Mouse (Mus musculus) kidney, adult 18-20 months (tissue): ENCODE results near the gene Scn1b.

Experiments
- DNase-seq: peaks from one replicate; pipeline ENCODE4 v3.0.0; 2021

The Scn1b gene

GRCm38 (mm10) chr7:31149271-31149670 lies 22.5 kb upstream of the Scn1b start:
- no peak for DNase-seq

DNA sequence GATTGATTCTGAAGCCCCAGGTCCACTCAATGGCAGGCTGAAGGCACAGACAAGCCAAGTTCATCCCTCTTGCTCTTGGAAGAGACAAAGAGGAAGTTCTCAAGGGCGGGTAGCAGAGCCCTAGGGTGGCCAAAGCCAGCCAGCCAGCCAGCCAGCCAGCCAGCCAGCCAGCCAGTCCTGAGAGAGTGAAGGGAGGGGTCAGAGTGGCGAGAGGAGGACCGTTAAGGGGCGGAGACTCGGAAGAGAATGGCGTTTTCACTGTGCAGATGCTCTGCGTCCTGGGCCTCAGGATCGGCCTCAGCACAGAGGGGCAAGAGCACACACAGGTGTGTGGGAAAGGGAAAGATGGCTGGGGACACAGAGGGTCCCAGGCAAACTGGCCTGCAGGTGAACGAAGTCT lies 22.0 kb upstream of the Scn1b start:
- DNase-seq: peak; percentile 51

DNA sequence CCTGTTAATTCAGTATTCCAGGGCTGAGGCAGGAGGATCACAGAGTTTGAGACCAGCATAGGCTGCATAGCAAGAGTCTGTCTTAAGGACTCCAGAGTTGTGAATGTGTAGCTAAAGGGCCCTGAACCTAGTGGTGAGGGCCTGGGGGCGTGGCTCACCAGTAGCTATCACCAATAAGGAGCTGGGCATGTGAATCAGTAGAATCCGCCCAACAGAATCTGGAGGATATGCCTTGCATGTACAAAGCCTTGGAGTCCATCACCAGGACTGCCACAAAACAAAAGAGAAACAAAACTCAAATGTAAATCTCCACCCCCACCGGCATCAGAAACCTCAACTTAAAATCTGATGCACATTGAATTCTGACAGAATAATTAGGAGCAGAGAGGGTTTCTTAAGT lies 21.3 kb upstream of the Scn1b start:
- no peak for DNase-seq

GRCm38 (mm10) chr7:31145596-31146160 lies 18.9 kb upstream of the Scn1b start:
- DNase-seq: no peak

- no peak for DNase-seq
Measured at GRCm38 (mm10) chr7:31144886-31145285, 18.1 kb upstream of the Scn1b start.

DNA sequence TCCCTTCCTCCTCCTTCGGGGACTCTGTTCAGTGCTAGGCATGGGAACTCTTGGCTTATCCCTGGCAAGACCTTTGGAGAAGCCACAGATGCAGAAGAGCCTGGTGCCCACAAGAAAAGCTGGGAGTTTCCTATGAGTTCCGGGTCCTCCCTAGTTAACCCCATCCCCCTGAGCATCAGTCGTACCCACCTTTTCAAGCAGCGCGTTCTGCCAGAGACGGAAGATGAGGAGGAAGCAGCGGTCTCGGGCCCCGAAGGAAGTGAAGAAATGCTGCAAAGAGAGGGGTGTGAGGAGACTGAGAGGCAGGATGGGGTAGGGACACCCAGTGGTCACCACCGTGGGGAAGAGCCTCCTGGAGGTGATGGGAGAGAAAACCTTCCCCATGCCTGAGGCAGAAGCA lies 14.1 kb upstream of the Scn1b start:
- DNase-seq: no peak

DNA sequence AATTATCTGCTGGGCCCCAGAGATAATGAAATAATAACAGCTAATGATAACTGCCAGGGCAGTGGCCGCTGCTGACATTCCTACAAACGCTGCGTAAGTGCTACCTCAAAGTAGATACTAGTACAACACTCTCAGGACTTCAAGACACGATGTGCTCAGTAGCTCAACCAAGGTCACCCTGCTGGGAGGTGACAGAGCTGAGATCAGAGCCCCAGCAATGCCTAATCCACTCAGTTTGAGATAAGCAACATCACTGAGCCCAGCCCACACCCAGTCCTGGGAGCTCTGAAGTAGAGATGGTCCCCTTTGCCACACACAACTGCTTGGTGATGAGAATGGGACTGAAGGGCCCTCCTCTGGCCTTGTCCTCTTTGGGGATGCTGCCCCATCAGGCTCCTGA lies 13.5 kb upstream of the Scn1b start:
- DNase-seq: no peak

- DNase-seq: peak; percentile 76
Measured at GRCm38 (mm10) chr7:31139765-31140164, 13.0 kb upstream of the Scn1b start.

DNA sequence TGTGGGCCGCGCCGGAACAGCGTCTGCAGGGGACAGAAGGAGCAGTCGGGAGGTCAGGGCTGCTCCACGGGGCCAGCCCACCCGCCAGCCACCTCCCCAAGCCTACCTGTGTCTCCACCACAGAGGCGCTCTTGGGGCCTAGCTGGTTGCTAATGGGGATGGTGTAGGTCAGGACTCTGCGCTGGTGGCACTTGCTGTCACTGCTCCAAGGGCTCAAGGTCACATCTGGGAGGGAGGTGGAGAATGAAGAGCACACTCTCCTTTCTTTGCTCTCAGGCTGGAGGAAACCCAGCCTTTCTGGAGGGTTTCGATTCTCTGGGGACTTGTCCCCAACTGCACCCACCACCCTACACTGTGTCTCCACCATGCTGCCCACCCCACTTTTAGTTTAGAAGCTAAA lies 8.9 kb upstream of the Scn1b start:
- no peak for DNase-seq

GRCm38 (mm10) chr7:31131866-31132265 lies 5.1 kb upstream of the Scn1b start:
- no peak for DNase-seq

- peak; percentile 58 for DNase-seq
Measured at GRCm38 (mm10) chr7:31130841-31131240, 4.0 kb upstream of the Scn1b start.

DNA sequence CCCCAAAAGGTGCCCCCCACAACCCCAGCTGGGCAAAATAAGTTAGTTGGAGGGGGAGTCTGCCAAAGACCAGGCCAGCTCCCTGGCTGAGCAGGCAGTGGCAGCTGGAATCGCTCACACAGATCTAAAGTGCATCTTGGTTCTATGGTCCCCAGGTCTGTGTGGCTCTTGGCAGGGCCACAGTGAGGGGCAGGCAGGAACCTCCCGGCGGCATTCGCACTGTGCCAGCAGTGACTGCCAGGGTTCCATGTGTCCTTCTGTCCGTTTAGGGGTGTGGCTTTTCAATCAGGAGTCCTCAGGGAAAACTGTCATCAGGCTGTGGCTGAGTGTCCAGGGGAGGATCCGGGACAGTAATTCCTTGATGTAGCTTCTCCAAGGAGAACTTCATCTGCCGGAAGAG lies 3.4 kb upstream of the Scn1b start:
- no peak for DNase-seq

DNA sequence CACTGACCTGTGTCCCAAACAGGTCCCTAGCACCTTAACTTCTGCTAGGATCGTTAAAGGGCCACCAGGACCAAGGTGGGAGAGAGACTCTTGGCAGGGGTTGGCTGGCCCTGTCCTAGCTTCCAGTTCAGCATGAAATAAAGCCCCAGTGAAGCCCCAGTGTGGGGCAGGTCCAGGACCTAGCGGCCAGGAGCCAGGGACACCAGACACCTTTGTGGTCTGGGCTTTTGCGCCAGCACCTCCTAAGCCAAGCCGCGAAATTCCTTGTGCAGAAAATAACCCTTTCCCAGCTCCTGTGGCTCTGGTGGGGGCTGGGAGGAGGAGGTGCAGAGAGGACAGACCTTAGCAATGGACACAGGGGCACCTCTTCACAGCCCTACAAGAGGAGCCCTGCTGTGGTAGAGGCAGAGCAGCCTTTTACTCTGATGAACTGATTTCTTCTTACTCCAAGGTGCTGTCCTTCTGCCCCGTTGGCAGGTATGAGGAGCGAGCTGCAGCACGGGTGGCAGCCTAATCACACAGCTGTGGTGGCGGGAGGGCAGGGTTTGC lies 1.4 kb upstream of the Scn1b start:
- DNase-seq: no peak

GRCm38 (mm10) chr7:31126211-31126751 lies 522 bp downstream of the Scn1b start:
- no peak for DNase-seq

GRCm38 (mm10) chr7:31125116-31125515 lies 1.7 kb downstream of the Scn1b start:
- no peak for DNase-seq

DNA sequence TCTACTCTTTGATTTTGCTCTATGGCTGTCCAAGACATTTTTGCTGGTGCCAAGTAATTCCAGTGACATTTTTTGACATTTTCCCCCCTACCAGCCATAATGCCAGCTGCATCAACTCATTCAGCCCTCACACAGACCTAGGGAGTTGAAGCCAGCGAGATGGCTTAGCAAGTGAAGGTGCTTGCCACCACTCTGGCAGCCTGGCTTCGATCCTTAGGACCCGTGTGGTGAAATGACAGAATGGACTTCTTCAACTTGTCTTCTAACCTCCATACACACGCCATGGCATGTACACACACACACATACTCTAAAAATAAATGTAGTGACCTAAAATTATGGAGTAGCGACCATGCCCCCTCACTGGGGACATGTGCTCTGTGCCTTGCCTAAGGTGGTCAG lies 2.4 kb downstream of the Scn1b start:
- DNase-seq: no peak

GRCm38 (mm10) chr7:31123697-31124096 lies 3.1 kb downstream of the Scn1b start:
- DNase-seq: no peak

DNA sequence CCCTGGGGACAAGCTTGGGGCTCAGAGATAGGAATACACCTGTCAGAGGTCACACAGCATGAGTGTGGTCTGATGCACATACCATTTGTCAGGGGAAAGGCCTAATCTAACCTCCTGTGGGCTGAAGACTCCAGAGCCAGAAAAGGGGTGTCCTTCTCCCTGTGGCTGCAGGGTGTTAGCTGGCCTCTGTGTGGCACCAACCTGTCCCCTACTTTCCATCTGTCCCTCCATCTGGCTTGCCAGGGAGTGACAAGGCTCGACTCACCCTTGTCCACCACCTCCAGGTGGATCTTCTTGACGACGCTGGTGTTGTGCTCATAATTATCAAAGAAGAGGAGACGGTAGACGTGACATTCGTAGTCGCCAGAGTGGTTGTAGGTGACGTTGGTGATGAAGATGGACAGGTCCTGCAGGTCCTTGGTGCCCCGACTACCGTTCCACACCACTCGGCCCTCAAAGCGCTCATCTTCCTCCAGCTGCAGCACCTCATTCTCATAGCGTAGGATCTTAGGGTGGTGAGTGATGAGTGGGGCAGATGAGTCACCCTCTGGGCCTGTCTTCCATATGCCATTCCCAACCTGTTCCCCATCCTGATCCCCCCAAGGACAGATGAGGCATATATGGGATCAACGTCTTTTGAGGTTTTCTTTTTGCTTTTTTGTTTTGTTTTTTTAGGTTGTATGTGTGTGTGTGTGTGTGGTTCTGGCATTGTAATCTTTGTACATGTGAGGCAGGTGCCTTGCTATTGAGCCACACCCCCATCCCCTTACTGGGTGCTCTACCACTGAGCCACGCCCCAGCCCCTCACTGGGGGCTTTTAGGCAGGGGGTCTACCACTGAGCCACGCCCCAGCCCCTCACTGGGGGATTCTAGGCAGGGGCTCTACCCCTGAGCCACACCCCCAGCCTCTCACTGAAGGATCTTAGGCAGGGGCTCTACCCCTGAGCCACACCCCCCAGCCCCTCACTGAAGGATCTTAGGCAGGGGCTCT lies 3.9 kb downstream of the Scn1b start:
- DNase-seq: no peak

GRCm38 (mm10) chr7:31119556-31119955 lies 7.2 kb downstream of the Scn1b start:
- no peak for DNase-seq

DNA sequence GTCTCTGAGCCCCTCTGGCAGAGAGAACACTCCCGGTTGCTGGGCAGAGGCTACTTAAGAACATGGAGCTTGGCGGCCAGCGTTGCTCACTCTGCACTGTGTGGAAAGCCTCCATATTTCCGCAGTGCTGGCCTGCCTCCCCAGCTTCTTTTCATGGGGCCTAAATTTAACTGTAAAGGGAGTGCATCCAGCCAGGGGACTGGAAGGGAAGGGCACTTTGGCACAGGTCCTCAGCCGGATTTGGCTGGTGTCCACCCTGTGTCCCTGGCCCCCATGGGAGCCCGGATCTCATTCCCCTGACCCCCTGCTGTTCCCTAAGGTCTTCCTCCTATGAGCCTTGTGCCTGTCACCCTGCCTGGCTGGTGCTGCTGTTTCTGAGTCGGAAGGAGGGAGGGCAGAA lies 8.3 kb downstream of the Scn1b start:
- no peak for DNase-seq

DNA sequence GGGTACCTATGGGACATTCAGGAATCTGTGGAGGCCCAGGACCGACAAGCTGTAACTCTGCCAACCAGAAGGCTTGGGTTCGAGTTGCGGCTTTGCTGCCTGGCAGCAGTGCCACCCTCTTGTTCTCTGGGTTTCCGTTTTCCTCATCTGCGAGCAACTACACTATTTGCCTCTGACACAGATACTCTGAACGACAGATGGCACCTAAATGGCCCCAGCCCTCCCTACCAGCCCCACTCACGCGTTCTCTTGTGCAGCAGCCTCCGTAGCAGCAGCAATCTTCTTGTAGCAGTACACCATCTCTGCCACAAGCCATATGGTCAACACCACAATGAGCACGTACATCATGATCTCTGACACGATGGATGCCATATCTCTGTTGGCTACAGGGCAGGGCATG lies 9.3 kb downstream of the Scn1b start:
- no peak for DNase-seq

DNA sequence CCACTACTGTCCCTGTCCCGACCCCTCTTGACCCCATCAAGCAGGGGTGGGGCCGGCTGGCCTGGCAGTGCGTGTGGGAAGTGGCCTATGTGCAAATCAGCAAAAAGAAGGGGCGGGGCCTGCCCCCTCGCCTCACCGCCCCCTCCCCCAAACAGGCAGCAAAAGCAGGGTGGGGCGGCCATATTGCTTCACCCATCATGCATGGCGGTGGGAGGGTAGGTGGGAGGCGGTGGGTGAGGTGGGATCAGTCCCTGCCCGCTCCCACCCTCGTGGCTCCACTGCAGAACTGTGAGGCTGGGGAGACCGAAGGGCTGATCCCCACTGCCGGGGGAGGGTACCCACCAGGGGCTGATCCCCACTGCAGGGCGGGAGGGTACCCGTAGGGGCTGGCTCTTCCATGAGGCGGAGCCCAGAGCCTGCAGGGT lies 10.1 kb downstream of the Scn1b start:
- no peak for DNase-seq

DNA sequence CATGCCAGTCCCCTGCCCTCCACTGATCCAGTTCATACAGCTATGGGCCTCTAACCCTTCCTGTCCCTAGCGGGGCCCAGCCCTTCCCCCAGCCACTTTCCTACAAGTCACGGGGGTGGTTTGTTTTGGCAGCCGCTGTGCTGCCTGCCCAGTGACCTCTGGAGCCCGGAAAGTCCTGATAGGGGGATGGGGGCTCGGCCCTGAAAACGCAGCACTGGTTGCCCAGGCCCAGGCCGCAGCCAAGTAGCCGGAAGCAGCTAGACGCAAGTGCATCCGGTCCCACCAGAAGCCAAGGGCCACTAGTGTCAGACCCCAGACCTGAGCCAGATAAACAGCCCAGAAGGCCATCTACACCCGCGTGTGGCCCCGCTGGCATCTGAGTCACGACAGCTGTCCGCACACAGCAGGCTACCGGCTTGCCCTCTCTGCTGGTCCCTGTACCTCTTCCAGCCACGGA lies 11.2 kb downstream of the Scn1b start:
- DNase-seq: peak; percentile 91

GRCm38 (mm10) chr7:31115182-31115581 lies 11.6 kb downstream of the Scn1b start, which contains the start of gene Hpn:
Gene Hpn, minus strand, starts transcription at chr7:31115290.
- peak; percentile 90 for DNase-seq
